Mouse (Mus musculus) Patski (cell line): ENCODE results near the gene Os9. TPM values are rescaled to one million over a fixed set of nuclear protein-coding genes. Genes with fewer than 3 reads are reported as not detected.
"Not testable (repeated sequence)": the region's sequence is repeated elsewhere in the genome, so short reads cannot be mapped to it uniquely, and the experiment has no call there.

Experiments used
- ATAC-seq: fragments of 100-300 bp; one replicate; pipeline ENCODE4 v1.8.0; 2021
- CTCF ChIA-PET: fragments of 350-600 bp; sonication (Branson Sonifier 250); formaldehyde crosslinking; loops from one replicate; lab custom pipeline; 2022; ENCODE audit warnings: inconsistent platforms; lab: Charles Lee
- POLR2A ChIA-PET: fragments of 350-600 bp; sonication (Branson Sonifier 250); formaldehyde crosslinking; loops from one replicate; lab custom pipeline; 2022; ENCODE audit warnings: antibody characterized with exemption, inconsistent platforms; lab: Charles Lee
- DNase-seq: peaks from one replicate; pipeline ENCODE4 v3.0.0-alpha.2; 2011; ENCODE audit warnings: low read depth, low spot score
- H3K27me3 ChIP-seq: fragments of 371-371 bp; one replicate; pipeline ENCODE4 v1.5.1; 2021
- CTCF ChIP-seq: fragments of 100-300 bp; IDR thresholded peaks from one replicate; pipeline ENCODE4 v1.5.1; 2021
- in situ Hi-C: fragments of 300-500 bp; cut with MboI; formaldehyde crosslinking; loops from 3 replicates; pipeline ENCODE4 v1.11.1; 2018; ENCODE audit warnings: low pct_unique_long_range_greater_than_20kb, mixed read lengths
- polyA plus RNA-seq: library from polyadenylated mRNA; unstranded; gene quantifications from one replicate; pipeline ENCODE4 v1.2.3, GENCODE M21; 2021

Gene Os9
- polyA plus RNA-seq, 1 experiment from 2014 or later, result 173 TPM

DNA sequence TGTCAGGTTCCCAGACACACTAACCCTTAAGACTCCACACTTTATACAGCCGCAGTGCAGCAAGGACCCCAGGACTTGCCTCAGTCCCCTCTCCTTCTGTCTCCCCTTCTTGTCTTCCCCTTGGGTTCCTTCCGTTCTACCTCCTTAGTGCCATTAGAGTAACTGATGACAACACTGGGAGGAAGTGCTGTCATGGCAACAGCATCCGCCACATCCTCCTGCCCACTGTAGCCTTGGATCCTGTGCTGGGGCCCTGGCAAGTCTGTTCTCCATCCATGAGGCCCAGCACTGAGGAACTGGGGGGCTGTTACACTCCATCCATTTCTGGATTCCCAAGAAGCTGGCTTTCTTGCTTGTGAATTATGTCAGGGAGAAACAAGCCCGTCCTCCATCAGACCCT, 44.8 kb downstream of the Os9 start:
- ATAC-seq (no peak), DNase-seq (no peak)
- peaks cover 12% of the 10 kb centered on the region for H3K27me3 ChIP-seq
- CTCF ChIA-PET, result interaction anchor here (1.0 to 1.2 kb wide), 2 partner anchors 17 to 95 kb away, joined by 3 read pairs; no protein-coding TSS in a partner anchor
- in situ Hi-C loops, result no loop called here
- POLR2A ChIA-PET, result no interaction called here
- TF ChIP-seq CTCF, result no peak

DNA sequence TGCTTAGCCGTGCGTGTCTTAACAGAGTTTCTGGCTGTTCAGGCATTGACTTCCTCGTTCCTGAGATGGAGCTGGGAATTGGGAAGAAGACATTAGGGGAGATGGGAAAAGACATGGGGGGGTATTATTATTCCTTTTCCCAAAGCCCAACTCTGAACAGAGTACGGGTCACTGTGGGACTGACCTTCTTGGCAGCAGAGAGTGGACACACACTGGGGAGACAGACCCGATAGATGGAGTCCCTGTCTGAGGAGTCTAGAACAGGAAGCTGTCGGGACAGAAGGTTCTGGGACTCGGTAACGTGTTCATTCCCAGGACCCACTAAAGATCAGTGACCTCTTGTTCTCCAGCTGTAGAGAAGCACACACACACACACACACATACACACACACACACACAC, 45.3 kb downstream of the Os9 start:
- H3K27me3 ChIP-seq, result peaks cover 12% of the 10 kb centered on the region
- in situ Hi-C loops, result no loop called here
- ChIA-PET CTCF (interaction anchor here (1.2 kb wide), 1 partner anchor 17 kb away, joined by 3 read pairs; no protein-coding TSS in a partner anchor), POLR2A (no interaction called here)
- no peak for ATAC-seq
- TF ChIP-seq CTCF, result no peak
- DNase-seq, result no peak

- ATAC-seq, result no peak
- no peak for DNase-seq
- peaks cover 6% of the 10 kb centered on the region for H3K27me3 ChIP-seq
- ChIA-PET POLR2A (interaction anchor here (1.5 kb wide), 1 partner anchor 12 kb away, joined by 3 read pairs; the partner anchor contains the start of gene Cdk4), CTCF (no interaction called here)
- TF ChIP-seq CTCF, result no peak
- in situ Hi-C loops, result no loop called here
Observed at GRCm38 (mm10) chr10:127075080-127075479, 45.9 kb downstream of the Os9 start, which contains the start of gene Agap2. Gene Agap2, plus strand, starts transcription at chr10:127075284.

GRCm38 (mm10) chr10:127073981-127074380, 47.0 kb downstream of the Os9 start:
- in situ Hi-C loops, result loop anchor here (25.0 kb wide), 1 partner anchor 588 kb away; the partner anchor contains the start of genes Nab2 and Nemp1
- CTCF ChIA-PET, result interaction anchor here (0.9 kb wide), 1 partner anchor 11 kb away, joined by 3 read pairs; the partner anchor contains the start of gene Cdk4
- no peak for TF ChIP-seq CTCF
- DNase-seq, result no peak
- ATAC-seq, result no peak
- no peaks in the 10 kb centered on the region for H3K27me3 ChIP-seq
- POLR2A ChIA-PET, result interaction anchor here (1.5 kb wide), 1 partner anchor 11 kb away, joined by 3 read pairs; the partner anchor contains the start of gene Cdk4

GRCm38 (mm10) chr10:127072969-127073368, 48.0 kb downstream of the Os9 start:
- H3K27me3 ChIP-seq, ATAC-seq, POLR2A ChIA-PET, DNase-seq: not testable (repeated sequence)
- CTCF ChIA-PET, result interaction anchor here (0.9 kb wide), 1 partner anchor 10 kb away, joined by 3 read pairs; the partner anchor contains the start of gene Cdk4
- in situ Hi-C loops, result loop anchor here (25.0 kb wide), 1 partner anchor 589 kb away; the partner anchor contains the start of genes Nab2 and Nemp1

DNA sequence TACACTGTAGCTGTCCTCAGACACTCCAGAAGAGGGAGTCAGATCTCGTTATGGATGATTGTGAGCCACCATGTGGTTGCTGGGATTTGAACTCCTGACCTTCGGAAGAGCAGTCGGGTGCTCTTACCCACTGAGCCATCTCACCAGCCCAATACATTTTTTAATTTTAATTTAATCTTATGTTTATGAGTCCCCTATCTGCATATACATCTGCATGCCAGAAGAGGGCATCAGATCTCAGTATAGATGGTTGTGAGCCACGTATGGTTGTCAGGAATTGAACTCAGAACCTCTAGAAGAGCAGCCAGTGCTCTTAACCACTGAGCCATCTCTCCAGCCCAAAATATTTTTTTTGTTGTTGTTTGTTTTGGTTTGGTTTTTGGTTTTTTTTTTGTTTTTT, 48.7 kb downstream of the Os9 start:
- ATAC-seq, POLR2A ChIA-PET, DNase-seq, H3K27me3 ChIP-seq, CTCF ChIA-PET: not testable (repeated sequence)
- in situ Hi-C loops, result loop anchor here (25.0 kb wide), 1 partner anchor 590 kb away; the partner anchor contains the start of genes Nab2 and Nemp1

DNA sequence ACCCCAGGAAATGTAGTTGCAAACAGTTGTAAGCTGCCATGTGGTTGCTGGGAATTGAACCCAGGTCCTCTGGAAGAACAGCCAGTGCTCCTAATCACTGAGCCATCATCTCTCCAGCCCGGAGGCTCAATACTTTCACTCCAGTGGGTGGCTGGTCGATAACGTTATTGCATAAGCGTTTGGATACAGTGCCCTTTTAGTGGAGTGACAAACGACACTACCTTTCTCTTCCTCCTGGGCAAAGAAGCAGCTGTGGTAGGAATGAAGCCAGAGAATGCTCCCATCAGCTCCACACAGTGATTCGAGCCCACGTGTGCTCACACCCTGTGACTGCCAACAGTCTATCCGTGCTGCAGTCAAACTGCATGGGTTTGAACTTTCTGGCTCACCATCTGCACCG, 49.7 kb downstream of the Os9 start:
- no peak for TF ChIP-seq CTCF
- no peak for DNase-seq
- in situ Hi-C loops, result loop anchor here (25.0 kb wide), 1 partner anchor 591 kb away; the partner anchor contains the start of genes Nab2 and Nemp1
- ATAC-seq, result no peak
- H3K27me3 ChIP-seq, result no peaks in the 10 kb centered on the region
- ChIA-PET CTCF (interaction anchor here (1.1 to 1.2 kb wide), 2 partner anchors 12 to 13 kb away, joined by 3 read pairs; no protein-coding TSS in a partner anchor), POLR2A (no interaction called here)

DNA sequence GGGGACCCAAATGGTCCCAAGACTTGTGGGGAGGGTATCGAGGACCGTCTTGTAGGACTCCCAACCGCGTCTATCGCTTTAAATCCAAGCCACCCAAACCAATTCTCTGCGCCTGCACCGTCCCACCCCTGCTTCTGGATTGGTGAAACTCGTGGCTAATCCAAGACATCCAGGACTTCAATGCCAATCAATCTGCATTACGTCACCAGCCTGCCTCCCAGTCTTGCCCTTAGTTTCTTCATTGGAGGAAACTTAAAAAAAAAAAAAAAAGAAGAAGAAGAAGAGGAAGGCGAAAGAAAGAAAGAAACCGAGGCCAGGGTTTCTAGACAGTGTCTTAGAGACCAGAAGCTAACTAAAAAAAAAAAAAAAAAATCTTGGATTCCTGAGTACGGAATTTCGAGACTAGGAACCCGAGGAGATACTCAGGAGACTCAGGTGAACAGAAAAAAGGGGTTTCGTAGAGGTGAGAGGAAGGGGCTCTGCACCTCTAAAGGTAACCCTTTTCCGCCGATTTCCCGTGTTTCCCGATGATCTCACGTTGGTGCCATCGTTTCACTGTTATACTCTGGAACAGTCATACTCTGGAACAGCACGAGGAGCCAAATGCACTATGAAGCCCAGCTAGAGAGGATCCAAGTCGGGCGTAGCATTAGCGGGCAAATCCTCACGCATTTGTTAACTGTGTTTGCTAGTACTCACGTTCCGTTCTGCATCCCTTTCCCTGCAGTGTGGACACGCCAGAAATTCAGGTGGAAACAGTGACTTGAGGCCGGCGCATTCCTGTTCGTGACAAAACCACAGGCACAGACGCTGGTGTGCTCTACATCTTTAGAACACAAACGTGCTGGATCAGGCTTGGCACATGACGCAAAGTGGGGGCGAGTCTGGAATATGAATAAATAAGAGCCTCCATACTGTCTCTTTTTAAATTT, 50.5 kb downstream of the Os9 start, which contains the start of gene Tspan31:
Gene Tspan31, minus strand, starts transcription at position 75 of the 932 bp plus-strand sequence.
- H3K27me3 ChIP-seq, result no peaks in the 10 kb centered on the region
- ChIA-PET CTCF (interaction anchor here (0.6 to 1.7 kb wide), 3 partner anchors 13 to 24 kb away, joined by 3 to 4 read pairs (median 3); no protein-coding TSS in a partner anchor), POLR2A (interaction anchor here (0.6 to 1.5 kb wide), 3 partner anchors 8 to 1478 kb away, joined by 3 to 4 read pairs (median 4); partner anchors contain the start of genes Eef1akmt3 and Mettl1)
- TF ChIP-seq CTCF, result no peak
- DNase-seq, result peak; percentile 75
- in situ Hi-C loops, result loop anchor here (25.0 kb wide), 1 partner anchor 592 kb away; the partner anchor contains the start of genes Nab2 and Nemp1
- ATAC-seq, result peak; percentile 86

GRCm38 (mm10) chr10:127069281-127070189, 51.4 kb downstream of the Os9 start:
- ChIA-PET CTCF (interaction anchor here (0.6 to 1.7 kb wide), 2 partner anchors 14 to 23 kb away, joined by 3 to 4 read pairs; no protein-coding TSS in a partner anchor), POLR2A (interaction anchor here (1.5 kb wide), 1 partner anchor 28 kb away, joined by 4 read pairs; the partner anchor contains the start of genes Eef1akmt3 and Mettl1)
- DNase-seq (no peak), ATAC-seq (peak; percentile 28)
- in situ Hi-C loops, result loop anchor here (25.0 kb wide), 1 partner anchor 593 kb away; the partner anchor contains the start of genes Nab2 and Nemp1
- no peaks in the 10 kb centered on the region for H3K27me3 ChIP-seq
- TF ChIP-seq CTCF, result no peak
